Mouse (Mus musculus) intestine, embryonic 16.5 days (tissue): ENCODE data around the gene Dnah2. TPM values are rescaled to one million over a fixed set of nuclear protein-coding genes. Genes with fewer than 3 reads are reported as not detected.

Experiments used
- ATAC-seq: fragments of 200-750 bp; cut with Nextera tagmentation; 2 replicates; pipeline ENCODE4 v1.8.0; 2017; ENCODE audit warnings: moderate TSS enrichment, moderate library complexity
- H3K27ac ChIP-seq: fragments of 300-500 bp; sonication (generic); 2 replicates; pipeline ENCODE4 v1.5.1; 2014; ENCODE audit warnings: mild to moderate bottlenecking, low read length
- H3K27me3 ChIP-seq: fragments of 300-500 bp; sonication (generic); replicated peaks from 2 replicates; pipeline ENCODE4 v1.6.1; 2014; ENCODE audit warnings: low read length, control low read depth, mixed read lengths; ENCODE audit not compliant: control insufficient read depth, insufficient read depth
- H3K36me3 ChIP-seq: fragments of 300-500 bp; sonication (generic); 2 replicates; pipeline ENCODE4 v1.6.1; 2014; ENCODE audit warnings: low read length, control low read depth; ENCODE audit not compliant: control insufficient read depth, insufficient read depth
- H3K4me1 ChIP-seq: fragments of 300-500 bp; sonication (generic); 2 replicates; pipeline ENCODE4 v1.6.1; 2014; ENCODE audit warnings: low read length, control low read depth, mixed read lengths; ENCODE audit not compliant: control insufficient read depth, insufficient read depth
- H3K4me2 ChIP-seq: fragments of 300-500 bp; sonication (generic); 2 replicates; pipeline ENCODE4 v1.6.1; 2014; ENCODE audit warnings: low read depth, low read length, control low read depth
- H3K4me3 ChIP-seq: fragments of 300-500 bp; sonication (generic); 2 replicates; pipeline ENCODE4 v1.5.1; 2014; ENCODE audit warnings: mild to moderate bottlenecking, low read length
- H3K9ac ChIP-seq: fragments of 300-500 bp; sonication (generic); 2 replicates; pipeline ENCODE4 v1.6.1; 2014; ENCODE audit warnings: low read depth, low read length
- H3K9me3 ChIP-seq: fragments of 300-500 bp; sonication (generic); 2 replicates; pipeline ENCODE4 v1.6.1; 2016; ENCODE audit warnings: low read length, control low read depth; ENCODE audit not compliant: control insufficient read depth
- WGBS: fragments of 180-500 bp; shearing (Covaris S2); extraction: QIAGEN DNeasy Blood & Tissue Kit; methylation state at CpG from one replicate; pipeline ENCODE4 v1.1.7; 2014; 5-methylcytosine and 5-hydroxymethylcytosine counted together
- polyA plus RNA-seq: library from polyadenylated mRNA; unstranded; fragments of >200 nt; fragmentation: Nextera tagmentation; extraction: Ambion mirVana; gene quantifications from 2 replicates; pipeline ENCODE4 v1.2.1, GENCODE M21; 2015

The Dnah2 gene
- polyA plus RNA-seq, 1 experiment from 2014 or later = 0.93 TPM

DNA sequence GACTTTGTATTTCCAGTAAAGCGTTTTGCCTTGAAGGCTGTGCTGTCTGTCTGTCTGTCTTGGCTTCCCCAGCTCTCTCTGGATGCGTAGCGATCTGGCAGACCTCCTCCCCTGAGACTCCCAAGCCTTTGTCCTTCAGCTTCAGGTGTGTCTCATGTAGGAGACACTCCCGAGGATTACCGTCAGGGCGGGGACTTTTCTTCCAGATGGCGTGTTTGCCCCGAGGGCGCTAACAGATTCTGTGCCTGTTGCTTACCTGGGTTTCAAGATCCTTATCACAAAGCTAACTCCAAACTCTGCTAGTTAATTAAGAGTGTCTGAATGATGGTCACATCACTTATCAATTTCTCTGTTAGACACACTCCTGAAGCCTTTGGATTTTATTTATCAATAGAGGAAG lies 79.6 kb downstream of the Dnah2 start:
- Histone ChIP-seq H3K4me2 (no peak overlapping the region), H3K4me3 (no peak overlapping the region), H3K36me3 (no peaks in the 10 kb centered on the region), H3K9me3 (no peaks in the 10 kb centered on the region), H3K27ac (no peak overlapping the region), H3K27me3 (no peaks in the 10 kb centered on the region), H3K4me1 (no peaks in the 10 kb centered on the region), H3K9ac (no peak overlapping the region)
- no peak for ATAC-seq
- WGBS = 60% methylated on average over 9 of the region's 9 CpGs

DNA sequence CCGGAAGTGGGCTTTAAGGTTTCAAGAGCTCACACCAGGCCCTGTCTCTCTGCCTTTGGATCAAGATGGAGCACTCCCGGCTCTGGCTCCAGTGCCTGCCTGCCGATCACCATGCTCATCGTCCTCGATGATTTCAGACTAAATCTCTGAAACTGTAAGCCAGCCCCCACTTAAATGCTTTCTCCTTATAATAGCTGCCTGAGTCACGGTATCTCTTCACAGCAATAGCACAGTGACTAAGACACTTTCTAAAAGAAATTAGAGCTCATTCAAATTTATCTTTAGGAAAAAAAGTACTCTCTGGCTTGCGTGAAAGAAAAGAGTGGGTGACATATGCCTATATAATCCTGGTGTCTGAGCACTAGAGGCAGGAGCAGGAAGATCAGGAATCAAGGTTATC lies 84.9 kb downstream of the Dnah2 start:
- H3K27me3 ChIP-seq = no peaks in the 10 kb centered on the region
- H3K4me3 ChIP-seq = no peak overlapping the region
- no peak for ATAC-seq
- no peak overlapping the region for H3K9ac ChIP-seq
- no peak overlapping the region for H3K27ac ChIP-seq
- no peaks in the 10 kb centered on the region for H3K9me3 ChIP-seq
- WGBS = 98% methylated on average over 7 of the region's 7 CpGs
- H3K36me3 ChIP-seq = no peaks in the 10 kb centered on the region
- no peaks in the 10 kb centered on the region for H3K4me1 ChIP-seq
- H3K4me2 ChIP-seq = no peak overlapping the region

DNA sequence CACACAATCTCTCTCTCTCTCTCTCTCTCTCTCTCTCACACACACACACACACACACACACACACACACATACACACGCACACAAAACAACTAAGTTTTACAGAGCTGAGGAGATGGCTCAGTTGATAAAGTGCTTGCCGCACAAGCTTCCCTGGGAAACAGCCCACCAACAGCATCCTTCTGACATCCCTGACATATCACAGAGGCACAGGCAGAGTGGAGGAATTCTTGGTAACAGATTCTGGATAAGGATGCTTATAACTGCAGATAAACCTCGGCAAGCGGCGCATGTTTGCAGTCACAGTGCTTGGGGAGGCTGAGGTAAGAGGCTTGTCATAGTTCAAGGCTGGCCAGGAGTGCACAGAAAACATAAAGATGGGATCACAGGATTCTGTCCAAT lies 87.3 kb downstream of the Dnah2 start:
- ATAC-seq = peak; percentile 48; the same call in 1 of the 2 replicates
- WGBS = 37% methylated on average over 5 of the region's 5 CpGs
- Histone ChIP-seq H3K27ac (peak overlapping the region; percentile 13; the same call in 1 of the 2 replicates), H3K27me3 (no peaks in the 10 kb centered on the region), H3K36me3 (no peaks in the 10 kb centered on the region), H3K4me1 (no peaks in the 10 kb centered on the region), H3K9me3 (no peaks in the 10 kb centered on the region), H3K4me3 (no peak overlapping the region), H3K9ac (no peak overlapping the region), H3K4me2 (no peak overlapping the region)

DNA sequence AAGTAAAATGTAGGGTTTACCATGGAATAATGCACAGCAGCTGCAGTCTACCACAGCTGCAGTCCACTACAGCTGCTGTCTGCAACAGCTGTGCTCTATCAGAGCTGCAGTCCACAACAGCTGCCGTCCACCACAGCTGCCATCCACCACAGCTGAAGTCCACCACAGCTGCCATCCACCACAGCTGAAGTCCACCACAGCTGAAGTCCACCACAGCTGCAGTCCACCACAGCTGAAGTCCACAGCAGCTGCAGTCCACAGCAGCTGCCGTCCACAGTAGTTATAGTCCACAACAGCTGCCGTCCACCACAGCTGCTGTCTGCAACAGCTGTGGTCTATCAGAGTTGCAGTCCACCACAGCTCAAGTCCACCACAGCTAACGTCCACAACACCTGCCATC lies 89.0 kb downstream of the Dnah2 start:
- no peaks in the 10 kb centered on the region for H3K4me1 ChIP-seq
- no peaks in the 10 kb centered on the region for H3K36me3 ChIP-seq
- no peak overlapping the region for H3K4me2 ChIP-seq
- H3K27me3 ChIP-seq = no peaks in the 10 kb centered on the region
- 47% methylated on average over 4 of the region's 4 CpGs for WGBS
- H3K9ac ChIP-seq = no peak overlapping the region
- no peak for ATAC-seq
- H3K4me3 ChIP-seq = no peak overlapping the region
- no peak overlapping the region for H3K27ac ChIP-seq
- no peaks in the 10 kb centered on the region for H3K9me3 ChIP-seq

DNA sequence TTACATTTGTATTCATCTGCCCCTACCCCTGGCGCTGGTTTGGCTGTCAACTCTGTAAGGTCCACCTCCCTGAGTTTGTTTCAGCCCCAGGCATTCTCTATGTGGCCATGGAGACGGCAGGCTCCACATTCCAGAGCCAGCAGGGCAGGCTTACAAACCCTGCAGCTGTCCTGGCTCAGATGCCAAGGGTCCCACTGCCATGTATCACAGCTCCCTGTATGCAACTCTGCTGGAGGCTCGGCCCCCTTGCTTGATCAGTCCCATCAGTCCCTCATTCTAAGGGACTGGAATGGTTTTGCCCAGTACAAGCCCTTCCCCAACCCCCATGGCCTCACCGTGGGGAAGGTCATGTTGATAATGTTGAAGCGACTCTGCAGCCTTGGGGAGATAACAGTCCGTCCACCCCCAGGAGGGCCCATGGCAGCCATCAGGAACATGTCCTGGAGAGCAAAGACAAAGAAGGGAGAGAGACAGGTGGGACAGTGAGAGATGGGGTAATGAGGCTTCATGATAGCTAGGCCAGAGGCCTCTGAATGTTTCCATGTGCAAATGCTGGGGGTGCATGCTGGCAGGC lies 91.8 kb downstream of the Dnah2 start:
- no peak for ATAC-seq
- no peak overlapping the region for H3K27ac ChIP-seq
- H3K4me3 ChIP-seq = no peak overlapping the region
- H3K4me2 ChIP-seq = no peak overlapping the region
- WGBS = 32% methylated on average over 6 of the region's 6 CpGs
- no peaks in the 10 kb centered on the region for H3K9me3 ChIP-seq
- no peaks in the 10 kb centered on the region for H3K27me3 ChIP-seq
- no peak overlapping the region for H3K9ac ChIP-seq
- peaks cover 6% of the 10 kb centered on the region; the same call in 1 of the 2 replicates for H3K4me1 ChIP-seq
- H3K36me3 ChIP-seq = no peaks in the 10 kb centered on the region

DNA sequence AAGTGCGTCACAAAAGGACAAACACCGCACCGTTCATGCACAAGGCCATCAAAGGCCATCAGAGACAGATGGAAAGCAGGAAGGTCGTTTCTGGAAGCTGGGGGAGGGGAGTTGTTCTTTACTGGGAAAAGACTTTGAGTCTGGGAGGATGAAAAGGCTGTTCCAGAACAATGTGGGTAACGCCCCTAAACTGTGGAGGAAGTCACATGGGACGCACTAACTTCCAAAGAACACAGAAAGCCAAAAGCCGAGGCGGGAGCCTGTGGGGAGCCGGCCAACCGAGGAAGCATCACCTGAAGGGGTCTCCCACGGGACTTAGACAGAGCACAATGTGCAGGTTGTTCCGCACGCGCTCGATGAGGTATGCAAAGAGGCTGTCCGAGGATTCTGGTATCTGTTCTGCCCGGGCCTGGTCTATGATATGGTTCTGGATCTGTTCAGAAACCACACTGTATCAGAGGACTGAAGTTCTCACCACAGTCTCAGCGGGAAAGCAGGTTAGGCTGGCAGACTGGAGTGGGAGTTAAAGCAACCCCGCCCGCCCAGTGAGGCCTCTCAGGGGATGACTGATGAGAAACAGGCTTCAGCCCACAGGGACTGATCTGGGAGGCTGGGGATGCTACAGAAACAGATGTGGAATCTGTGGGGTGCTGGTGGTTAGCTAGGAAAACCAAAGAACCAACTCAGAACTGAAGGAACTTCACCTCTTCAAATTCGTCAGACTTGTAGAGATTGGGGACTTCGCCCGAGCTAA lies 96.6 kb downstream of the Dnah2 start:
- H3K9ac ChIP-seq = peak overlapping the region; percentile 0; the same call in 1 of the 2 replicates
- no peak overlapping the region for H3K4me3 ChIP-seq
- H3K36me3 ChIP-seq = no peaks in the 10 kb centered on the region
- H3K4me1 ChIP-seq = peaks cover 6% of the 10 kb centered on the region; the same call in 1 of the 2 replicates
- peak overlapping the region; percentile 20; the same call in 1 of the 2 replicates for H3K4me2 ChIP-seq
- ATAC-seq = peak; percentile 59
- H3K9me3 ChIP-seq = no peaks in the 10 kb centered on the region
- no peaks in the 10 kb centered on the region for H3K27me3 ChIP-seq
- WGBS = 53% methylated on average over 23 of the region's 23 CpGs
- H3K27ac ChIP-seq = peak overlapping the region; percentile 20

DNA sequence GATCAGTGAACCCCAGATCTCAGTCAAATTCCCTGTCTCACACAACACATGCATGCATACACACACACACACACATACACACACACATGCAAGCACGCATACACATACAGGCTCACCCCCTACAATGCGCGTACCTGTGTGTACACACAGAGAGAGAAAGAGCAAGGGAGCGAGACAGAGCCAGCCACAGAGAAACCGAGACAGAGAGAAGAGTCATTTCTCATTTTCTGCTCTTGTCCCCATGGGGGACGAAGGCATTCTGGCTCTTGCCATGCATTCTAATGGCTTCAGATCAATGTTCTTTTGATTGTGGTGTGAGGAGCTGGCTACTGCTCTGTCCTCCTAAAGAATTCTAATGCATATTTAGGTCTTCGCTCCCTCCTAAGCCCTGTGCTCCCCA lies 101.6 kb downstream of the Dnah2 start:
- H3K27me3 ChIP-seq = no peaks in the 10 kb centered on the region
- no peak overlapping the region for H3K27ac ChIP-seq
- peaks cover 14% of the 10 kb centered on the region for H3K4me1 ChIP-seq
- no peak overlapping the region for H3K9ac ChIP-seq
- H3K9me3 ChIP-seq = no peaks in the 10 kb centered on the region
- WGBS = 87% methylated on average over 7 of the region's 7 CpGs
- no peak overlapping the region for H3K4me3 ChIP-seq
- ATAC-seq = no peak
- H3K36me3 ChIP-seq = no peaks in the 10 kb centered on the region
- no peak overlapping the region for H3K4me2 ChIP-seq

DNA sequence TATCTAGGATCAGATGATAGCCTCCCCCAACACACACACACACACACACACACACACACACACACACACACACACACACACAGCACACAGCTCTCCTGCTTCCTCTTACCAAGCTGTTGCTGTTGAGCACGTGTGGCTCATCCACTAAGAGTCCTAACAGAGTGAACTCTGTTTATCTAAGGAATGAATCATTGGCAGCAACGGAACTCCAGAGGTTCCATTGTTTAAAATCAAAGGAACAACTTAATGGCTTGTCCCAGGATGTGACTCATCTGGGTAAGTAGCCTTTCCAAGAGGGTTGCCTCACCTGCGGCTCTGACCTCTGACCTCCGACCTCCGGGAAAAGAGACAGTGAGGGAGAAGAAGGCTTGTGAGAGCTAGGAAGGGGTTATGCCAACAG lies 105.6 kb downstream of the Dnah2 start:
- H3K4me3 ChIP-seq = no peak overlapping the region
- no peak overlapping the region for H3K9ac ChIP-seq
- H3K4me1 ChIP-seq = peaks cover 14% of the 10 kb centered on the region
- no peaks in the 10 kb centered on the region for H3K27me3 ChIP-seq
- H3K9me3 ChIP-seq = no peaks in the 10 kb centered on the region
- WGBS = 16% methylated on average over 5 of the region's 5 CpGs
- no peaks in the 10 kb centered on the region for H3K36me3 ChIP-seq
- H3K27ac ChIP-seq = peak overlapping the region; percentile 53
- no peak overlapping the region for H3K4me2 ChIP-seq
- ATAC-seq = peak; percentile 95

DNA sequence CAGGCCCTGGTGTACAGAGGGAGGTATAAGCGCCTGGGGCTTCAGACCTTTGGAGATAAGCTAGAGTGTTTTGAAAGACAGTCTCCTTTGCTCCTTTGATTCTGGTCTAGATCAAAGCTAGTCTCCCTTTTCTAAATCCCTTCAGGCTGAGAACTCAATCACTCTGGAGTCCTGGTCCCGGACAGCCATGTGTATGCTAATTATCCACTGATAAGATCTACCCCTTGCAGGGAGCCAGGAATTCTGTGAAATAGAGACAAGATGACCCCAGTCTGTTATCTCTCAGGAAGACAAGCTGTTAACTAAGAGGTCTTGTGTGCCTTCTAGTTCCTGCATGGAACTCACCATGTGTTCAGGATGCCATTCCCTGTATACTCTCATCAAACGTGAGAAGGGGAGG lies 111.6 kb downstream of the Dnah2 start:
- Histone ChIP-seq H3K27ac (no peak overlapping the region), H3K4me1 (peaks cover 3% of the 10 kb centered on the region; the same call in 1 of the 2 replicates), H3K9me3 (no peaks in the 10 kb centered on the region), H3K36me3 (no peaks in the 10 kb centered on the region), H3K4me2 (no peak overlapping the region), H3K4me3 (no peak overlapping the region), H3K9ac (no peak overlapping the region), H3K27me3 (no peaks in the 10 kb centered on the region)
- 43% methylated on average over 3 of the region's 3 CpGs for WGBS
- ATAC-seq = no peak
